8 mouse cellular contexts compared by ENCODE assay signal in the genomic region with DNA sequence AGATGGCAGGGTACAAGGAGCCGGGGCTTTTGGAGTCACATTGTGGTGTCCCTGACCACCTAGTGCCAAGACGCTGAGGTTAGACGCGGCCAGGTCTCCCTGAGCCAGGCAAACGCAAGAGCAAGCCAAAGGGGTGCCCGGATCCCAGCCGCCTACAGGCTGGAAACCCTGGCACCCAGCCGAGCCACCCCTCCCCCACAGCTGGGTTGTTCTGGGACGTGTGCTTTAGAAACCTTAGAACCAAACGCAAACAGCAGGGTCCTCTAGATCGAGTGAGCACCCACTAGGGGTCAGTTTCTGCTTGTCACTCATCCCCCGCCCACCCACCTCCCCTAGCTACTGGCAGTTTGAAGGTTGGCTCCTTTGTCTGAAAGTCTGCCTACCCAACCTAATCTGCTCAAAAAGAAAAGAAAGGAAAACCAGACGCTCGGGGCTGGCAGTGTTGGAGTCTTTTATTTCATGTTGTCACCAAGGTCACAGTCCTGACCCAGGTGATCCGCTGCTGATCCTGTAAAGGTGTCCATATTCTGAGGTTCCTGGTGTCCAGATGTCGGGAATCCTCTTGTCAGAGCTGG. TPM values are rescaled to one million over a fixed set of nuclear protein-coding genes. Genes with fewer than 3 reads are reported as not detected.
DNase-seq lines count a peak whose midpoint lies in the region; ATAC-seq and TF ChIP-seq lines count a peak whose summit lies in the region.

No protein-coding gene starts in this region.

- peak overlapping the region; percentile 67 for H3K4me2 ChIP-seq in heart, embryonic 12.5 days
- H3K4me2 ChIP-seq in kidney, embryonic 14.5 days (replicated peaks; ENCODE audit: low read depth, low read length), result peak overlapping the region; percentile 44
- peak overlapping the region; percentile 61 for H3K4me2 ChIP-seq in lung, embryonic 15.5 days

- peak overlapping the region; percentile 20; the same call in 1 of the 2 replicates for H3K4me3 ChIP-seq in layer of hippocampus, adult 2 months
- H3K4me3 ChIP-seq in heart, embryonic 12.5 days, result peak overlapping the region; percentile 34
- H3K4me3 ChIP-seq in kidney, embryonic 14.5 days (ENCODE audit: low read length), result peak overlapping the region; percentile 24
- peak overlapping the region; percentile 33 for H3K4me3 ChIP-seq in lung, embryonic 15.5 days

- no peaks in the 10 kb centered on the region for H3K36me3 ChIP-seq in heart, embryonic 12.5 days
- no peaks in the 10 kb centered on the region for H3K36me3 ChIP-seq in kidney, embryonic 14.5 days (ENCODE audit: control insufficient read depth, insufficient read depth, low read length)
- H3K36me3 ChIP-seq in lung, embryonic 15.5 days, result no peaks in the 10 kb centered on the region

- peak; percentile 64 for ATAC-seq in heart, embryonic 12.5 days (ENCODE audit: insufficient number of reproducible peaks, low FRiP score)
- ATAC-seq in kidney, embryonic 14.5 days (ENCODE audit: low FRiP score, low TSS enrichment), result peak; percentile 56; the same call in 1 of the 2 replicates
- ATAC-seq in lung, embryonic 15.5 days (ENCODE audit: borderline replicate concordance, extremely low read depth, low FRiP score, low TSS enrichment), result peak; percentile 33; the same call in 1 of the 2 replicates

- TF ChIP-seq CTCF in layer of hippocampus, adult 2 months (conservative IDR thresholded peaks at IDR 0.05), result peak; percentile 36

- H3K27ac ChIP-seq in layer of hippocampus, adult 2 months, result no peak overlapping the region
- peak overlapping the region; percentile 66 for H3K27ac ChIP-seq in heart, embryonic 12.5 days (ENCODE audit: poor library complexity, severe bottlenecking)
- no peak overlapping the region for H3K27ac ChIP-seq in kidney, embryonic 14.5 days (ENCODE audit: low read depth, low read length)
- peak overlapping the region; percentile 27; the same call in 1 of the 2 replicates for H3K27ac ChIP-seq in lung, embryonic 15.5 days

- DNase-seq in layer of hippocampus, adult 2 months (ENCODE audit: low spot score in 2 of 2), result no peak
- no peak for DNase-seq in layer of hippocampus, adult 8-10 months (ENCODE audit: low spot score in 2 of 2)
- DNase-seq in embryo, embryonic 11 days, result peak; percentile 62
- DNase-seq in ovary, postnatal 36 days (ENCODE audit: low spot score), result peak; percentile 83
- DNase-seq in spleen, postnatal 36 days (ENCODE audit: low spot score in 2 of 2), result no peak

- peaks cover 33% of the 10 kb centered on the region for H3K4me1 ChIP-seq in heart, embryonic 12.5 days (replicated peaks)
- H3K4me1 ChIP-seq in kidney, embryonic 14.5 days (ENCODE audit: control insufficient read depth, insufficient read depth, low read length), result peaks cover 20% of the 10 kb centered on the region
- H3K4me1 ChIP-seq in lung, embryonic 15.5 days, result peaks cover 45% of the 10 kb centered on the region

- peaks cover 7% of the 10 kb centered on the region; the same call in 1 of the 2 replicates for H3K27me3 ChIP-seq in heart, embryonic 12.5 days (replicated peaks)
- H3K27me3 ChIP-seq in kidney, embryonic 14.5 days (ENCODE audit: control insufficient read depth, insufficient read depth, low read length), result peaks cover under 1% of the 10 kb centered on the region; the same call in 1 of the 2 replicates
- H3K27me3 ChIP-seq in lung, embryonic 15.5 days, result no peaks in the 10 kb centered on the region; the same call in 1 of the 2 replicates

- WGBS in heart, embryonic 12.5 days, result 6% methylated on average over 16 of the region's 16 CpGs
- 7% methylated on average over 16 of the region's 16 CpGs for WGBS in kidney, embryonic 14.5 days
- 8% methylated on average over 16 of the region's 16 CpGs for WGBS in lung, embryonic 15.5 days

- peak overlapping the region; percentile 42 for H3K9ac ChIP-seq in heart, embryonic 12.5 days
- peak overlapping the region; percentile 20; the same call in 1 of the 2 replicates for H3K9ac ChIP-seq in kidney, embryonic 14.5 days (ENCODE audit: low read depth, low read length)
- peak overlapping the region; percentile 23 for H3K9ac ChIP-seq in lung, embryonic 15.5 days

- H3K9me3 ChIP-seq in heart, embryonic 12.5 days (replicated peaks), result no peaks in the 10 kb centered on the region
- no peaks in the 10 kb centered on the region for H3K9me3 ChIP-seq in kidney, embryonic 14.5 days (ENCODE audit: control insufficient read depth, low read length)
- H3K9me3 ChIP-seq in lung, embryonic 15.5 days, result no peaks in the 10 kb centered on the region

RNA-seq across cellular contexts. Expression of a gene that starts 4.1 kb away (rescaled TPM):
- 1 to 10 TPM; 6.6 to 7.8 TPM for total RNA-seq in layer of hippocampus, adult 2 months (2021)
- total RNA-seq in layer of hippocampus, adult 8-10 months (2022), result 1 to 10 TPM; 4.8 to 8.2 (median 6.1) TPM
- polyA plus RNA-seq in heart, embryonic 12.5 days (2016; fragmentation: Nextera tagmentation; extraction: Ambion mirVana), result 15.1 and 15.2 TPM in 2 replicates
- polyA plus RNA-seq in kidney, embryonic 14.5 days (2014; fragmentation: Nextera tagmentation; extraction: Ambion mirVana), result 25.9 and 38.6 TPM in 2 replicates
- 16.9 TPM in 2 replicates for polyA plus RNA-seq in lung, embryonic 15.5 days (2015; fragmentation: Nextera tagmentation; extraction: Ambion mirVana)

RNA-seq across cellular contexts. Expression of a gene that starts 45.1 kb away (rescaled TPM):
- 100 to 1,000 TPM; 305 to 312 TPM for total RNA-seq in layer of hippocampus, adult 2 months (2021)
- total RNA-seq in layer of hippocampus, adult 8-10 months (2022), result 100 to 1,000 TPM; 317 to 352 (median 338) TPM
- polyA plus RNA-seq in heart, embryonic 12.5 days (2016; fragmentation: Nextera tagmentation; extraction: Ambion mirVana), result 1,256 and 1,264 TPM in 2 replicates
- polyA plus RNA-seq in kidney, embryonic 14.5 days (2014; fragmentation: Nextera tagmentation; extraction: Ambion mirVana), result 669 and 936 TPM in 2 replicates
- polyA plus RNA-seq in lung, embryonic 15.5 days (2015; fragmentation: Nextera tagmentation; extraction: Ambion mirVana), result 634 and 682 TPM in 2 replicates

Comparison
In these comparisons a context has a peak if more than half of its experiments do, and no peak if none do; other contexts are left out.
1. DNase-seq: peak in embryo, embryonic 11 days (single experiment) and ovary, postnatal 36 days (single experiment); none in layer of hippocampus, adult 2 months (0 of 2), layer of hippocampus, adult 8-10 months (0 of 2) and spleen, postnatal 36 days (0 of 2).
2. H3K27ac ChIP-seq: peak in heart, embryonic 12.5 days (single experiment) and lung, embryonic 15.5 days (single experiment); none in layer of hippocampus, adult 2 months (single experiment) and kidney, embryonic 14.5 days (single experiment).
3. Peak in every context shown above with its lines, with median percentiles within 50 percentile points of each other: H3K4me3 ChIP-seq, ATAC-seq, H3K4me2 ChIP-seq and H3K9ac ChIP-seq.